Mouse (Mus musculus) forebrain, embryonic 14.5 days (tissue): ENCODE data around the gene Tns3. TPM values are rescaled to one million over a fixed set of nuclear protein-coding genes. Genes with fewer than 3 reads are reported as not detected.
A peak's percentile ranks its signal among the peaks of the same experiment; 100 is the strongest.

Experiments
- ATAC-seq: fragments of 200-750 bp; cut with Nextera tagmentation; 2 replicates; pipeline ENCODE4 v1.8.0; 2017; ENCODE audit warnings: mild to moderate bottlenecking, moderate library complexity
- DNase-seq: peaks from one replicate; pipeline ENCODE4 v3.0.0-alpha.2; 2015; ENCODE audit warnings: low spot score
- H3K27ac ChIP-seq: fragments of 300-500 bp; sonication (generic); 2 replicates; pipeline ENCODE4 v1.5.1; 2014; ENCODE audit warnings: low read depth, mild to moderate bottlenecking, control low read depth, low read length, moderate library complexity
- H3K27me3 ChIP-seq: fragments of 300-500 bp; sonication (generic); replicated peaks from 2 replicates; pipeline ENCODE4 v1.6.1; 2014; ENCODE audit warnings: low read length, control low read depth, mixed read lengths; ENCODE audit not compliant: control insufficient read depth, insufficient read depth
- H3K36me3 ChIP-seq: fragments of 300-500 bp; sonication (generic); 2 replicates; pipeline ENCODE4 v1.6.1; 2014; ENCODE audit warnings: low read length, control low read depth; ENCODE audit not compliant: control insufficient read depth, insufficient read depth
- H3K4me1 ChIP-seq: fragments of 300-500 bp; sonication (generic); 2 replicates; pipeline ENCODE4 v1.6.1; 2014; ENCODE audit warnings: antibody characterized with exemption, low read length, control low read depth; ENCODE audit not compliant: control insufficient read depth, insufficient read depth
- H3K4me2 ChIP-seq: fragments of 300-500 bp; sonication (generic); 2 replicates; pipeline ENCODE4 v1.6.1; 2014; ENCODE audit warnings: mild to moderate bottlenecking, control low read depth, low read length
- H3K4me3 ChIP-seq: fragments of 300-500 bp; sonication (generic); 2 replicates; pipeline ENCODE4 v1.5.1; 2014; ENCODE audit warnings: low read depth, low read length, control low read depth
- H3K9ac ChIP-seq: fragments of 300-500 bp; sonication (generic); 2 replicates; pipeline ENCODE4 v1.6.1; 2014; ENCODE audit warnings: mild to moderate bottlenecking, low read length, control low read depth, moderate library complexity
- H3K9me3 ChIP-seq: fragments of 300-500 bp; sonication (generic); replicated peaks from 2 replicates; pipeline ENCODE4 v1.6.1; 2016; ENCODE audit warnings: low read length, control low read depth, mixed read lengths; ENCODE audit not compliant: control insufficient read depth
- WGBS: fragments of 180-500 bp; shearing (Covaris S2); extraction: QIAGEN DNeasy Blood & Tissue Kit; methylation state at CpG from one replicate; pipeline ENCODE4 v1.1.7; 2014; 5-methylcytosine and 5-hydroxymethylcytosine counted together
- polyA plus RNA-seq: library from polyadenylated mRNA; unstranded; fragments of >200 nt; fragmentation: Nextera tagmentation; extraction: Ambion mirVana; gene quantifications from 2 replicates; pipeline ENCODE4 v1.2.1, GENCODE M21; 2014

Tns3 gene
- polyA plus RNA-seq, 1 experiment from 2014 or later: 4.4 TPM

DNA sequence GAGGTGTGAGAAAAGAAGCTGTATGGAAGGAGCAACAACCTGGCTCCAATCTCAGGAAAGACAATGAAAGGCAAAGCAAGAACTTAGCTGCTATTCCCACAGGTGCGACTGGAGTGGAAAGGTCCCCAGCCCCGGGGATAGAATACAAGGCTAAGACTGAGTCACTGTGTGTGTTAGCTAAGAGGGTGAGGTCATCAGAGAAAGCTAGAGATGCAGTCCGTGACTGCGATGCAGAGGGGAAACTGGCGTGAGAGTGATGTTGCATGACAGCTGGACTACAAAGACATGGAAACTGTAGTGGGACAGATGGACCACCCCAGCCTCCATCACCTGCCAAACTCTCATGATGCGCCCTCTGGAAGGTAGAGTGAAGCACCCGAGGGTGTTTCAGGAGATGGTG, 154.7 kb downstream of the Tns3 start:
- Histone ChIP-seq H3K4me1 (peaks cover 9% of the 10 kb centered on the region), H3K4me2 (no peak overlapping the region), H3K9me3 (no peaks in the 10 kb centered on the region), H3K9ac (no peak overlapping the region), H3K27me3 (no peaks in the 10 kb centered on the region), H3K36me3 (no peaks in the 10 kb centered on the region), H3K27ac (no peak overlapping the region), H3K4me3 (no peak overlapping the region)
- 88% methylated on average over 7 of the region's 7 CpGs for WGBS
- no peak for DNase-seq
- no peak for ATAC-seq

DNA sequence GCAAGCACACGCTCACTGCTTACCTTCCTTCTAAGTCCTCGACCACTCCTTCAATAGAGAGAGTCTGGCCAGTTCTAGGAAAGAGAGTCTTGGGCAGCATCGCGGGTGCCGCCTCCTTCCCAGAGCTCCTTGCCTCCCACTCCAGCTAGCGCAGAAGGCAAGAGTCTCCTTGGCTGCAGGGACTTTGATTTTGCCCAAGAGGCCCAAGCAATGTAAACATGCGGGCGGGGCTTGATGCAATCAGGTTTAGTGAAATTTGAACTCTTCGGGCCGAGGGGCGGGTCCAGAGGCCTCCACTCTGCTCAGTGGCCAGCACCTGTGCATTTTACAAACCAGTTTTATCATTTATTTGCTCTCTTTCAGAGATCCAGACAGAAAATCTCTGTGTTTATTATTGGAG, 160.6 kb downstream of the Tns3 start:
- Histone ChIP-seq H3K4me3 (no peak overlapping the region), H3K4me2 (no peak overlapping the region), H3K9ac (no peak overlapping the region), H3K4me1 (no peaks in the 10 kb centered on the region), H3K27ac (no peak overlapping the region), H3K9me3 (no peaks in the 10 kb centered on the region), H3K36me3 (no peaks in the 10 kb centered on the region), H3K27me3 (no peaks in the 10 kb centered on the region)
- WGBS: 30% methylated on average over 11 of the region's 11 CpGs
- ATAC-seq: no peak
- no peak for DNase-seq

DNA sequence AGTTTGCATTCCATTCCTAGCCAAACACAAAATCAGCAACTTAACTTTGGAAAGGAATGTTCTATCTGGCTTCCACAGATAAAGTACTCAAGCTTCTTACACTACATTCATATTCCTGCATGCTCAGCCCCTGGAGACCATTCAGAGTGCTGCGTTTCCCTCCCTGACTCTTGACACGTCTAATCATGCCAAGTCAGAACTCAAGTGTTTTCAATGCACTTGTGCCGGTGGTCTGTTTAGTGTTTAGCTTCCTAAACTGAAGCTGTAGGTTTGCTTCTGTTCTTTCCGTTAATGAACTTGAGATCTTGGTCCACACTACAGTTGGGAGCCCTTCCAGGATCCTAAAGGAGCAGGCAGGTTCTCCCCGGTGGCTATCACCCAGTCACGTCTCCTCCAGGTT, 163.5 kb downstream of the Tns3 start:
- no peak overlapping the region for H3K27ac ChIP-seq
- no peaks in the 10 kb centered on the region for H3K36me3 ChIP-seq
- H3K9me3 ChIP-seq: no peaks in the 10 kb centered on the region
- no peaks in the 10 kb centered on the region for H3K27me3 ChIP-seq
- no peak overlapping the region for H3K4me3 ChIP-seq
- WGBS: 92% methylated on average over 6 of the region's 6 CpGs
- H3K9ac ChIP-seq: no peak overlapping the region
- no peak overlapping the region for H3K4me2 ChIP-seq
- no peak for DNase-seq
- ATAC-seq: no peak
- H3K4me1 ChIP-seq: 0 out of 2 replicates have a peak, but pooled peaks cover under 1% of the 10 kb centered on the region

DNA sequence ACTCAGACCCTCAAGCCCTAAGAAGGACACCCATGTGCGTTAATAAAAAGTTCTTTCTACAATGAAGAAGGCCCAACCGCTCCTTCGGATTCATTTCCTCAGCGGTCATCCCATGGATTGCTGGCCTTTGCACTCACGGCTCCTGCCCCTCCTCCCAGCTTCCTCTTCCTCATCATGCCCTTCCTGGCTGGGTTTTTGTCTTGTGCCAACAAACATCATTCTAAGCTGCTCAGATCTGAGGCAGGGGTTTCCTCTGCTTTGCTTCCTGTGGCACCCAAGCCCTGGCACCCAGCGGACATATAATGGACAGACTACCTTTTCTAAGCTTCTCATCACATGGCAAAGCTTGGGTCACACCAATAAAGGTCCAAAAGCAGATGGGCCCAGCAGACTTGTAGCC, 167.2 kb downstream of the Tns3 start:
- 0 out of 2 replicates have a peak, but pooled peaks cover 2% of the 10 kb centered on the region for H3K4me1 ChIP-seq
- no peak overlapping the region for H3K27ac ChIP-seq
- no peak overlapping the region for H3K4me2 ChIP-seq
- ATAC-seq (no peak), DNase-seq (no peak)
- no peak overlapping the region for H3K9ac ChIP-seq
- H3K27me3 ChIP-seq: no peaks in the 10 kb centered on the region
- WGBS: 90% methylated on average over 6 of the region's 6 CpGs
- no peak overlapping the region for H3K4me3 ChIP-seq
- H3K36me3 ChIP-seq: no peaks in the 10 kb centered on the region
- no peaks in the 10 kb centered on the region for H3K9me3 ChIP-seq

DNA sequence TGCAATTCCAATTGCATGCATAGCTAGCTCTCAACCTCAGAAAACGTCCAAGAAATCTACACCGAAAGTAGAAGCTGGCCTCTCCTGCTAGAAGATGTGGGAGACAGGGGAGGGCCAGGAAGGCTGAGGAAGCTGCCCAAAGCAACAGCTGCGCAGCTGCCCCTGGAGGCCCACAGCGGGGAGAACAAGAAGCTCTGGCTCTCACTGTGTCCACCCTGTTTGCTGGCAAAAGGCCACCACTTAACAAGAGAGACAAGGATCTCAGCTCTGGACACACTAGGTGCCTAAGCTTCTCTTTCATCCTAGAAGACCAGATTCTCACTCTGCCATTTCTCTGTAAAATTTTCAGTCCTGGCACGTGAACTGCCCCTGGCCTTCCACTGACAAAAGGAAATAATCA, 167.6 kb downstream of the Tns3 start:
- Histone ChIP-seq H3K27ac (no peak overlapping the region), H3K4me3 (no peak overlapping the region), H3K9ac (no peak overlapping the region), H3K27me3 (no peaks in the 10 kb centered on the region), H3K9me3 (no peaks in the 10 kb centered on the region), H3K4me1 (0 out of 2 replicates have a peak, but pooled peaks cover 2% of the 10 kb centered on the region), H3K4me2 (no peak overlapping the region), H3K36me3 (peaks cover 4% of the 10 kb centered on the region; the same call in 1 of the 2 replicates)
- ATAC-seq (no peak), DNase-seq (peak; percentile 48)
- WGBS: 64% methylated on average over 5 of the region's 5 CpGs

DNA sequence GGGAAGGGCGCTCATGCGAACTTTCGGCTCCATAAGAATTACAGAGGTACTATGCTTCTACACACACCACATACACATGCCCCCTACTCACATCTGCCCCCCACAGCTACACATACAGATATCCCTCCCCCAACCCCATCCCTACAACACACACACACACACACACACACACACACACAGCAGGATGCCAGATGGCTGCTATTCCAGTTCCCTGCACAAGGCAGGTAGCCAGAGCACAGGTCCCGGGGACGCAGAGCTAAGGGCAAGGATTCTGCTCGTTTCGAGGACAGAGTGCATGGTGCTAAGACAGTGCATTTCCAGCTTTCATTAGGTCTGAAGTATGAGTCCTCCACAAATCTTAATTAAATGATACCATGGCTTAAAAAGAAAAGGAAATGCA, 168.5 kb downstream of the Tns3 start:
- Histone ChIP-seq H3K27me3 (no peaks in the 10 kb centered on the region), H3K4me2 (no peak overlapping the region), H3K36me3 (peaks cover 5% of the 10 kb centered on the region; the same call in 1 of the 2 replicates), H3K4me1 (0 out of 2 replicates have a peak, but pooled peaks cover 2% of the 10 kb centered on the region), H3K9me3 (no peaks in the 10 kb centered on the region), H3K9ac (no peak overlapping the region), H3K4me3 (no peak overlapping the region), H3K27ac (no peak overlapping the region)
- DNase-seq (no peak), ATAC-seq (no peak)
- 73% methylated on average over 7 of the region's 7 CpGs for WGBS

DNA sequence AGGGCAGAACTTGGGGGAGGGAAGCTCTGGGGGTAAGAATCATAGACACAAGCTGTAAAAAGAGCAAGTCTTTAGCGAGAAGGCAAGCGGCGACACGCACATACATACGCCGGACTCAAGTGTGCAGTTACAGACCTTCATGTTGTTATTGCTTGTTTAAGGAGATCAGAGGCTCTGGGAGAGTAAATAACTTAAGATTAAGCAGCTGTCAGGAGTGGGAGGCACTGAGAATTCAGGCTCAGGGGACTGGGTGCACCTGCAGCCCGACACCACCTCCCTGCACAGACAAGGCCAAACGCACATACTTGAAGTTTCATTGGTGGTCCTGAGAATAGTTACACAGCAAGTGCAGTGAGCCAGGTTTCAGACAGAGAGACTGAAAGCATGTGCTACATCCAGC, 169.3 kb downstream of the Tns3 start:
- no peaks in the 10 kb centered on the region for H3K9me3 ChIP-seq
- H3K27me3 ChIP-seq: no peaks in the 10 kb centered on the region
- no peak overlapping the region for H3K9ac ChIP-seq
- WGBS: 90% methylated on average over 8 of the region's 8 CpGs
- H3K4me1 ChIP-seq: 0 out of 2 replicates have a peak, but pooled peaks cover 2% of the 10 kb centered on the region
- DNase-seq (no peak), ATAC-seq (no peak)
- H3K27ac ChIP-seq: no peak overlapping the region
- H3K4me2 ChIP-seq: no peak overlapping the region
- peaks cover 5% of the 10 kb centered on the region; the same call in 1 of the 2 replicates for H3K36me3 ChIP-seq
- H3K4me3 ChIP-seq: no peak overlapping the region

DNA sequence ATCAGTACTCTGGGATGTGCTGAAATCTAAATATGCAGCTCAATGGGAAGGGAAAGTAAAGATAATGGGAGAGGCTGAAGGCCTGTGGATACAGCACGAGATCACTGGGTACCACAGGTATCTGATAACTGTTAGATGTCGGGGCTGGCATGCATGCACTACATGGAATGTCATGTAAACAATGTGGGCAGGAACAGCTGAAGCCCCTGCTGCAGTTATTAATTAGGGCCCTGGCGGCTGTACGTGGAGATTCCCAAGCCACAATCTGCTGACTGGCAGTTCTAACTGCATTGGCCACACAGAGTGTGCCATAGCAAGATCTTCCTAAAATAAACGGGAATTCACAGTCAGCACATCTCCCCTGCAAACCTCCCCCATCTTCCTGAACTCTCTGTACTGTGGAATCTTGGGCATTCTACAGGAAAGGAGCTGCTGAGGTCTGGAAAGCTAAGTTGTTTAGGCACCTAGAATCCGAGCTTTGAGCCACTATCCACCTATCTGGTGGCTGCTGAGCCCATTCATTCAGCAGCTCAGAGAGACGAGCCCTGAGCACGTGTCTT, 170.3 kb downstream of the Tns3 start:
- Histone ChIP-seq H3K4me1 (0 out of 2 replicates have a peak, but pooled peaks cover 2% of the 10 kb centered on the region), H3K27ac (no peak overlapping the region), H3K9ac (no peak overlapping the region), H3K27me3 (no peaks in the 10 kb centered on the region), H3K9me3 (no peaks in the 10 kb centered on the region), H3K4me2 (no peak overlapping the region), H3K36me3 (peaks cover 5% of the 10 kb centered on the region; the same call in 1 of the 2 replicates), H3K4me3 (no peak overlapping the region)
- ATAC-seq (no peak), DNase-seq (peak; percentile 16)
- 63% methylated on average over 8 of the region's 8 CpGs for whole genome bisulfite sequencing

DNA sequence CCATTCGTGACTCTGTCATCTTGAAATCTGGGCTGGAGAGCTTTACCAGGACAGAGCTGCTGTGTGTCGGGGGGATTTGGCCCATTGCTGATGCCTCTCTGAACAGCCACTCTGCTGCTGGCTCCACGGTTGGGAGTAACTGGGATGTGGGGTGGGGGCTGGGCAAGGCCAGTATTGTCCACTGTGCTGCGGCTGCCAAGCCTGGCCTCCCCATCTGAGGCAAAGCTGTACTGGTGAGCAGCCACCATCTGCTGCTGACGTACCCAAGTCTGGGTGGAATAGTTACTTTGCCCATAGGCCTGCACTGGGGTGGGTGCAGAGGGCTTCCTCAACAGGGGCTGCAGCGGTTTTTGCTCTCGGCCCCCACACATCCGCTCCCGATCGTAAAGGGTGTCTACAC, 172.0 kb downstream of the Tns3 start:
- Histone ChIP-seq H3K4me1 (0 out of 2 replicates have a peak, but pooled peaks cover 2% of the 10 kb centered on the region), H3K27ac (no peak overlapping the region), H3K27me3 (no peaks in the 10 kb centered on the region), H3K36me3 (peaks cover 5% of the 10 kb centered on the region; the same call in 1 of the 2 replicates), H3K4me3 (no peak overlapping the region), H3K9ac (no peak overlapping the region), H3K4me2 (no peak overlapping the region), H3K9me3 (no peaks in the 10 kb centered on the region)
- 94% methylated on average over 10 of the region's 10 CpGs for WGBS
- no peak for DNase-seq
- ATAC-seq: 0 out of 2 replicates have a peak, but pooled peaks have one; percentile 32
